In genomic region chr15:84715132-84715531, GRCm38 (mm10) we compare ENCODE assay signal across 9 mouse cellular contexts. TPM values are rescaled to one million over a fixed set of nuclear protein-coding genes. Genes with fewer than 3 reads are reported as not detected.
DNase-seq lines count a peak whose midpoint lies in the region; ATAC-seq and TF ChIP-seq lines count a peak whose summit lies in the region.
"Had no signal": no experiment of that assay in that cellular context is flagged by ENCODE, and none has a peak within 500 bp of the region (broad histone marks: within the 10 kb centered on the region; RNA-seq: fewer than 3 reads in every experiment).

No protein-coding gene starts in this region.

- H3K9ac ChIP-seq in heart, postnatal 0 days (replicated peaks; ENCODE audit: low read depth, low read length), result peak overlapping the region; percentile 13; the same call in 1 of the 2 replicates
- H3K9ac ChIP-seq in hindbrain, embryonic 14.5 days, result peak overlapping the region; percentile 52; the same call in 1 of the 2 replicates
- peak overlapping the region; percentile 47; the same call in 1 of the 2 replicates for H3K9ac ChIP-seq in midbrain, embryonic 12.5 days (replicated peaks)

- no peak for TF ChIP-seq CTCF in heart, postnatal 0 days (IDR thresholded peaks at IDR 0.05; ENCODE audit: low read depth)

- no peaks in the 10 kb centered on the region for H3K36me3 ChIP-seq in heart, postnatal 0 days (replicated peaks; ENCODE audit: control insufficient read depth, insufficient read depth, low read length)
- no peaks in the 10 kb centered on the region for H3K36me3 ChIP-seq in hindbrain, embryonic 14.5 days (replicated peaks; ENCODE audit: control insufficient read depth, insufficient read depth)
- H3K36me3 ChIP-seq in midbrain, embryonic 12.5 days, result no peaks in the 10 kb centered on the region

- peak overlapping the region; percentile 18 for H3K4me3 ChIP-seq in heart, postnatal 0 days (ENCODE audit: low read depth, low read length)
- H3K4me3 ChIP-seq in hindbrain, embryonic 14.5 days (replicated peaks; ENCODE audit: low read length), result no peak overlapping the region
- peak overlapping the region; percentile 9 for H3K4me3 ChIP-seq in midbrain, embryonic 12.5 days

- peak; percentile 30; the same call in 1 of the 2 replicates for ATAC-seq in heart, postnatal 0 days (ENCODE audit: insufficient read depth, low read depth)
- ATAC-seq in common myeloid progenitor, adult 5-6 weeks (replicated peaks; ENCODE audit: low read depth, poor library complexity, severe bottlenecking), result peak; percentile 10; the same call in 1 of the 2 replicates
- ATAC-seq in hindbrain, embryonic 14.5 days (ENCODE audit: low FRiP score), result no peak
- ATAC-seq in midbrain, embryonic 12.5 days (ENCODE audit: low FRiP score, low read depth), result no peak
- ATAC-seq in activated CD4-positive, CD25-positive, alpha-beta regulatory T cell, adult 4 months, result no peak

- no peaks in the 10 kb centered on the region for H3K27me3 ChIP-seq in heart, postnatal 0 days (ENCODE audit: control insufficient read depth, insufficient read depth, low read length)
- peaks cover 16% of the 10 kb centered on the region for H3K27me3 ChIP-seq in hindbrain, embryonic 14.5 days (ENCODE audit: control insufficient read depth, insufficient read depth, low read length)
- H3K27me3 ChIP-seq in midbrain, embryonic 12.5 days, result peaks cover 49% of the 10 kb centered on the region

- peak overlapping the region; percentile 88 for H3K27ac ChIP-seq in heart, postnatal 0 days (ENCODE audit: low read depth)
- peak overlapping the region; percentile 76 for H3K27ac ChIP-seq in hindbrain, embryonic 14.5 days
- H3K27ac ChIP-seq in midbrain, embryonic 12.5 days (replicated peaks), result 0 out of 2 replicates have a peak overlapping the region, but pooled peaks have one; percentile 65

- peak overlapping the region; percentile 47 for H3K4me2 ChIP-seq in heart, postnatal 0 days (ENCODE audit: low read depth, low read length)
- peak overlapping the region; percentile 46 for H3K4me2 ChIP-seq in hindbrain, embryonic 14.5 days (replicated peaks)
- peak overlapping the region; percentile 44 for H3K4me2 ChIP-seq in midbrain, embryonic 12.5 days (replicated peaks)

- no peaks in the 10 kb centered on the region for H3K9me3 ChIP-seq in heart, postnatal 0 days (replicated peaks; ENCODE audit: control insufficient read depth, low read length)
- no peaks in the 10 kb centered on the region for H3K9me3 ChIP-seq in hindbrain, embryonic 14.5 days (ENCODE audit: control insufficient read depth, low read length)
- H3K9me3 ChIP-seq in midbrain, embryonic 12.5 days, result no peaks in the 10 kb centered on the region

- no peak for TF ChIP-seq EP300 in heart, postnatal 0 days (IDR thresholded peaks at IDR 0.05; ENCODE audit: low read depth)

- intact Hi-C loops in heart, postnatal 25 days (cut with DNase I), result no loop called here

- WGBS in heart, postnatal 0 days, result 36% methylated on average over 11 of the region's 11 CpGs
- 34% methylated on average over 10 of the region's 11 CpGs for WGBS in hindbrain, embryonic 14.5 days
- 43% methylated on average over 11 of the region's 11 CpGs for WGBS in midbrain, embryonic 12.5 days

- H3K4me1 ChIP-seq in heart, postnatal 0 days (ENCODE audit: control insufficient read depth, insufficient read depth), result peaks cover 30% of the 10 kb centered on the region
- peaks cover 12% of the 10 kb centered on the region; the same call in 1 of the 2 replicates for H3K4me1 ChIP-seq in hindbrain, embryonic 14.5 days (replicated peaks; ENCODE audit: control insufficient read depth, insufficient read depth, low read length)
- peaks cover 17% of the 10 kb centered on the region for H3K4me1 ChIP-seq in midbrain, embryonic 12.5 days

- DNase-seq in heart, postnatal 0 days (ENCODE audit: low spot score), result no peak
- no peak for DNase-seq in heart, postnatal 25 days (ENCODE audit: low spot score)
- no peak for DNase-seq in hindbrain, embryonic 14.5 days (ENCODE audit: low spot score)
- DNase-seq in adrenal gland, adult 2 months, result no peak
- no peak for DNase-seq in ovary, postnatal 36 days (ENCODE audit: low spot score)

RNA-seq across cellular contexts. Expression of gene Arhgap8, which starts 4.7 kb away (rescaled TPM):
- 3.7 TPM in 1 of 2 replicates, not detected in the other for total RNA-seq in heart, postnatal 0 days (2014; rRNA removed; ENCODE audit: low replicate concordance)
- 1.2 and 1.3 TPM in 2 replicates for polyA plus RNA-seq in heart, postnatal 0 days (2015; fragmentation: Nextera tagmentation; extraction: Ambion mirVana)
- 1 to 10 TPM in 1 of 2 experiments, under 1 TPM in 1; 0.55 to 1.1 TPM for total RNA-seq in heart, postnatal 25 days (2021)
- total RNA-seq in common myeloid progenitor, adult 5-6 weeks (2017), result not detected in 2 replicates
- 0.87 and 1.0 TPM in 2 replicates for polyA plus RNA-seq in hindbrain, embryonic 14.5 days (2014; fragmentation: Nextera tagmentation; extraction: Ambion mirVana)
- 0.69 and 1.4 TPM in 2 replicates for polyA plus RNA-seq in midbrain, embryonic 12.5 days (2016; fragmentation: Nextera tagmentation; extraction: Ambion mirVana)
- total RNA-seq in adrenal gland, adult 2 months (2021), result under 1 TPM; 0.43 to 0.93 TPM
- 0.90 and 1.00 TPM in 2 replicates for polyA plus RNA-seq in adrenal gland, adult 2 months (2012; rRNA removed)
- not detected for polyA plus RNA-seq in activated CD4-positive, CD25-positive, alpha-beta regulatory T cell, adult 4 months (2017; shearing (Covaris generic))
- total RNA-seq: hematopoietic stem cell, adult 5-6 weeks had no signal

RNA-seq across cellular contexts. Expression of gene Prr5, which starts 45.7 kb away (rescaled TPM):
- 7.3 and 14.8 TPM in 2 replicates for total RNA-seq in heart, postnatal 0 days (2014; rRNA removed; ENCODE audit: low replicate concordance)
- 5.6 and 6.5 TPM in 2 replicates for polyA plus RNA-seq in heart, postnatal 0 days (2015; fragmentation: Nextera tagmentation; extraction: Ambion mirVana)
- 1 to 10 TPM; 3.1 to 3.4 TPM for total RNA-seq in heart, postnatal 25 days (2021)
- 6.3 and 6.6 TPM in 2 replicates for total RNA-seq in common myeloid progenitor, adult 5-6 weeks (2017)
- 26.2 and 27.1 TPM in 2 replicates for polyA plus RNA-seq in hindbrain, embryonic 14.5 days (2014; fragmentation: Nextera tagmentation; extraction: Ambion mirVana)
- polyA plus RNA-seq in midbrain, embryonic 12.5 days (2016; fragmentation: Nextera tagmentation; extraction: Ambion mirVana), result 11.1 and 13.9 TPM in 2 replicates
- total RNA-seq in adrenal gland, adult 2 months (2021), result 1 to 10 TPM; 7.0 to 9.4 TPM
- 15.7 and 26.7 TPM in 2 replicates for polyA plus RNA-seq in adrenal gland, adult 2 months (2012; rRNA removed)
- not detected for polyA plus RNA-seq in activated CD4-positive, CD25-positive, alpha-beta regulatory T cell, adult 4 months (2017; shearing (Covaris generic))

Comparison
In these comparisons a context has a peak if more than half of its experiments do, and no peak if none do; other contexts are left out.
1. ATAC-seq: peak in heart, postnatal 0 days (single experiment) and common myeloid progenitor, adult 5-6 weeks (single experiment); none in hindbrain, embryonic 14.5 days (single experiment), midbrain, embryonic 12.5 days (single experiment) and activated CD4-positive, CD25-positive, alpha-beta regulatory T cell, adult 4 months (single experiment).
2. Peak in every context shown above with its lines, with median percentiles within 50 percentile points of each other: H3K27ac ChIP-seq, H3K4me2 ChIP-seq and H3K9ac ChIP-seq.